Mouse (Mus musculus): ENCODE data around the gene Plpp4. TPM values are rescaled to one million over a fixed set of nuclear protein-coding genes. Genes with fewer than 3 reads are reported as not detected.

The Plpp4 gene
- 4.5 TPM in 2 replicates for polyA plus RNA-seq (2014; fragmentation: Nextera tagmentation; extraction: Ambion mirVana)

DNA sequence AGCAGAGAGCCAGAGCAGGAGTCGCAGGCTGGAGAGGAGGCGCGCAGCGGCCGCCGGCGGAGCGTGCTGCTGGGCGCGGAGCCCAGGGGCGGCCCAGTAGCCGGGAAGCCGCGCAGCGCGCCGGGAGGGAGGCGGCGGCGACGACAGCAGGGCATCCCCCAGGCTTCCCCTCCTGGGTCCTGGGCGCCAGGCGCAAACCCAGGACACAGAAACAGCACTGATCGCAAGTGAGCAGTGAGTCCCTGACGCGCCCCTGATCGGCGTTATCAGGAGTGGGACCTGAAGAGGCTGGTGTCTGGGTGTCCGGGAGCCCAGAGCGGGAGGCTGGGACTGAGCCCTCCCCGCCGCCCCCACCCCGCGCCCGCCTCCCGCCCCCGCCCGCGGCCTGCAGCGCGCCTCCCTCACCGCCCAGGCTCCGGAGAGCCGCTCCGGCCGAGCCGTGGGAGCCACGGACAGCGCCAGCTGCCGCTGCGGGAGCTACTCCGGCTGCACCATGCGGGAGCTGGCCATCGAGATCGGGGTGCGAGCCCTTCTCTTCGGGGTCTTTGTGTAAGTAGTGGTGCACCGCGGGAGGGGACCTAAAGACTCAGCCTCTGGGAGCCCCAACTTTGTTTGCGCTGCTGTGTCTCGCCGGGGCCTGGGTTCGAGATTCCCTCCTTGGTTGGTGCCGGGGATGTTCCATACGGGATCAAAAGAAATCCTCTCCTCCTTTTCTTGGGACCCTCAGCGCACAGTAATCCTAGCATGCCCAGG, at the start of gene Plpp4:
Gene Plpp4, plus strand, starts transcription at position 411 of the 753 bp plus-strand sequence.
- Histone ChIP-seq H3K27ac (ENCODE audit: low read depth, low read length) (no peak within 1 kb of the TSS), H3K27me3 (ENCODE audit: control insufficient read depth, insufficient read depth, low read length) (peaks cover 25% of the 10 kb centered on the region), H3K4me3 (ENCODE audit: low read depth, low read length) (peak within 1 kb of the TSS; percentile 54), H3K9ac (ENCODE audit: low read length) (peak within 1 kb of the TSS; percentile 70), H3K4me2 (peak within 1 kb of the TSS; percentile 87), H3K9me3 (ENCODE audit: control insufficient read depth, low read length) (no peaks in the 10 kb centered on the region), H3K4me1 (ENCODE audit: control insufficient read depth, insufficient read depth, low read length) (peaks cover 6% of the 10 kb centered on the region), H3K36me3 (ENCODE audit: control insufficient read depth, insufficient read depth, low read length) (no peaks in the 10 kb centered on the region)
- under 1% methylated on average over 46 of the region's 66 CpGs for WGBS
- DNase-seq (ENCODE audit: low spot score, missing footprints) (peak; percentile 93), ATAC-seq (ENCODE audit: low FRiP score) (peak; percentile 84)

DNA sequence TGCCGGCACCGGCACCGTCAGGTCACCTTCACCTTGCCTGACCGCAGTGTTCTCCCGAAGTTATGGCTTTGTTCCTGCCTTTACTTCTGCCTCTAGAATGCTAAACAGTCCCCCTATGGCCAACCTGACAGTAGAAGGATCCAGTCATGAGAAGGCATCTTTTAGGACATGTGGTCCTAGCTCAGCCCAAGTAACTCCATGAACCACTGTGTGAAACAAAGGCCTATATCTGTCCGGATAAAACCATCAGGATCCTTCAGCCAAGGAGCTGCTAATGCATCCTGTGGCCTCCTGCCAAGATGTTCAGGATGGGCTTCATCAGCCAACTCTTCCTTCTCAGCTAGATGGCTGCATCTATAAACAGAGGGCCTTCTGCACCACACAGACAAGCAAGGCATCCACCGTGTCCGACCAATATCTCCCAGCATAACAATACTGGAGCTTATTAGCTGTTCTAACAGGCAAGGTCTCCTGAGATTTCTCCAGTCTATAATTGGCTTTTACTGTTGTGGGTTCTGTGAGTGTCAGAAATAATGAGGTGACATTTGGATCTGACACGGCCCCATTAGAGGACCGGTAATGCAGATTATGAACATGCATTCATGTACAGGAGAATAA, 40.8 kb upstream of the Plpp4 start:
- Histone ChIP-seq H3K36me3 (ENCODE audit: control insufficient read depth, insufficient read depth, low read length) (no peaks in the 10 kb centered on the region), H3K4me1 (ENCODE audit: control insufficient read depth, insufficient read depth, low read length) (no peaks in the 10 kb centered on the region), H3K9me3 (ENCODE audit: control insufficient read depth, low read length) (no peaks in the 10 kb centered on the region), H3K27ac (ENCODE audit: low read depth, low read length) (no peak overlapping the region), H3K4me3 (ENCODE audit: low read depth, low read length) (no peak overlapping the region), H3K9ac (ENCODE audit: low read length) (no peak overlapping the region), H3K4me2 (no peak overlapping the region), H3K27me3 (ENCODE audit: control insufficient read depth, insufficient read depth, low read length) (no peaks in the 10 kb centered on the region)
- ATAC-seq (ENCODE audit: low FRiP score) (no peak), DNase-seq (ENCODE audit: low spot score, missing footprints) (no peak)
- WGBS, result 89% methylated on average over 10 of the region's 10 CpGs

DNA sequence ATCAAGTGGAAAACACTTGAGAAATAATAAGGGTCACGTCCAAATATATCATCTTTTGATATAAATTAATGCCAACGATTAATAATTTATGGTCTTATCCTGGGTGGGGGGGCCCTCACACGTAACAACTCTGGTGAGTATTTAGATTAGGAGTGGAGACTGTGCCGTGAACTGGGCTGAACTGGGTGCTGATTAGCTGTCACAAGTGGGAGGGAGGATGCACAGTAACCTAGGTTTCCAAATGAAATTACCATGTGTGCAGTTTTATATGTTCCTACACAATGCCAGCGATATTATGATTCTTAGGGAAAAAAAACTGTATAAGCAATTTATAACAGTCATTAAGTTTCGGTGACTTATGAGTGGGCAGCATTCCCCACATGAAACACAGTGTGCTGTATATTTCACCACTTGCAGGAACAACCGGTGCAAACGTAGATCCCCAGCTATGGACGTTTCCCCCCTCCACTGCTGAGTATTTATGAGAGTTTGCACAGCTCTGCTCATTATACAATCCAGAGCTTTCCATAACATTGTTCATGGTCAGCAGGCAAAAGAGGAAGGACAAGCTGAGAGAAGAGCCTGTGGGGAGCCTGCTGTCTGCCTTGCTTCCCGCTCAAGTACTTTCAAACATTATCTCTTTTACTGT, 40.2 kb upstream of the Plpp4 start:
- WGBS, result 84% methylated on average over 10 of the region's 10 CpGs
- no peak for ATAC-seq (ENCODE audit: low FRiP score)

DNA sequence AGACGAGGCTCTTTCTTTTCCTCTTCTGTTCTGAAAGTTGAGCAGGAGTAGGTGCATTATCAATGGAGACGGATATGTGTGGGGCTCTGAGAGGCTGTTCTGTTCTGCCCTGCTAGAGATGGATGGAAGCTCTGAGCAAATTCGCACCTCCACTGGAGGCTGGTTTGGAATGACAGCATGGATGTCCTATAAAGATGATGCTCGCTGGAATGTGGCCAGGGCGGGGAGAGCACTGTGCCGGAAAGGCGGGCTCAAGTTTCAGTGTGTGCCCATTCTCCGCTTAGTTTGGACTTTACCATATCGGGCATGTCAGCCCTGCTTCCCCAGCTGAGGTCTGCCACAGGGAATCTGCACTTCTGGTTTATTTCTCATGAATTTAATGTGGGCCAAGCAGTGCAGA, 35.9 kb upstream of the Plpp4 start:
- ATAC-seq (ENCODE audit: low FRiP score) (no peak), DNase-seq (ENCODE audit: low spot score, missing footprints) (no peak)
- Histone ChIP-seq H3K36me3 (ENCODE audit: control insufficient read depth, insufficient read depth, low read length) (no peaks in the 10 kb centered on the region), H3K4me3 (ENCODE audit: low read depth, low read length) (no peak overlapping the region), H3K4me2 (no peak overlapping the region), H3K4me1 (ENCODE audit: control insufficient read depth, insufficient read depth, low read length) (no peaks in the 10 kb centered on the region), H3K27ac (ENCODE audit: low read depth, low read length) (no peak overlapping the region), H3K9ac (ENCODE audit: low read length) (no peak overlapping the region), H3K27me3 (ENCODE audit: control insufficient read depth, insufficient read depth, low read length) (no peaks in the 10 kb centered on the region), H3K9me3 (ENCODE audit: control insufficient read depth, low read length) (no peaks in the 10 kb centered on the region)
- 83% methylated on average over 9 of the region's 9 CpGs for WGBS

More for the DNA sequence above, 40.2 kb upstream of the Plpp4 start:
- H3K27ac ChIP-seq (ENCODE audit: low read depth, low read length), result no peak overlapping the region
- DNase-seq (ENCODE audit: low spot score, missing footprints), result no peak
- H3K4me3 ChIP-seq (ENCODE audit: low read depth, low read length), result no peak overlapping the region
- H3K9ac ChIP-seq (ENCODE audit: low read length), result no peak overlapping the region
- no peaks in the 10 kb centered on the region for H3K36me3 ChIP-seq (ENCODE audit: control insufficient read depth, insufficient read depth, low read length)
- no peaks in the 10 kb centered on the region for H3K4me1 ChIP-seq (ENCODE audit: control insufficient read depth, insufficient read depth, low read length)
- H3K4me2 ChIP-seq, result no peak overlapping the region
- H3K9me3 ChIP-seq (ENCODE audit: control insufficient read depth, low read length), result no peaks in the 10 kb centered on the region
- H3K27me3 ChIP-seq (ENCODE audit: control insufficient read depth, insufficient read depth, low read length), result no peaks in the 10 kb centered on the region

DNA sequence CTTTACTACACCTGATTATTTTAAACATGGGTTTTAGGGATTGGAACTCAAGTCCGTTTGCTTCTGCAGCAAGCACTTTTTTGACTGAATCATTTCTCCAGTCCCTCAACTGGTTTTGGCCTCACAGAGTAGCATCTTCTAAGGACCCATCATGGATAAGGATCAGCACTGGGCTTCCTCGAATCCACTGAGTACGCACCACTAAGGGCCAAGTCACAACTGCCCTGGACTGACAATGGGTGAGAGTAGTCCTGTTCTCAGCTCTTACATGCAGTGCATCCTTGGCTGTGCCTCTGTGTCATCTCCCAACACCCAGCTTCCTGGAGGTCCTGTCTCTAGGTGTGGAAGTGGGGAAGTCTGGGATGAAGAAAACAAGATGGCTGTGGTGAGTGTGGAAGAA, 35.2 kb upstream of the Plpp4 start:
- WGBS, result 95% methylated on average over 3 of the region's 3 CpGs

DNA sequence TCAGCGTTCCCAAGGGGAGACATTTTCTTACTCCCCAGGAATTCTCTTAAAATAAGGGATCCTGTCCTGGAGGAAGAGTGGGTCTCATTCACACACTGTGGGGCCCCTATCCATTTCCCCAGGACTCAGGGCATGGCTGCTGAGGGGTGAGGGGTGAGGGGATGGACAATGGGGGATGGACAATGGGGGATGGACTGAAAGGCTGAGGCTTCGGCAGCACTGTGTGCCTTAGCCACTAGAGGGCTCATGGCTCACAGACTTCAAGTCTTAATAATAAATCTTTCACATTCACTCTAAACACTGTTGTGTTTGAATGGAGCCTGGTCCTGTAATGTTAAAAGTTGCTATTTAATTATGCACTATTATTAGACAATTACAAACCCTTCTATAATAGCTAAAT, 21.4 kb upstream of the Plpp4 start:
- 54% methylated on average over 2 of the region's 2 CpGs for WGBS
- no peaks in the 10 kb centered on the region for H3K9me3 ChIP-seq (ENCODE audit: control insufficient read depth, low read length)
- peak; percentile 55 for ATAC-seq (ENCODE audit: low FRiP score)

More for the DNA sequence above, 35.2 kb upstream of the Plpp4 start:
- Histone ChIP-seq H3K4me1 (ENCODE audit: control insufficient read depth, insufficient read depth, low read length) (no peaks in the 10 kb centered on the region), H3K27me3 (ENCODE audit: control insufficient read depth, insufficient read depth, low read length) (no peaks in the 10 kb centered on the region), H3K4me3 (ENCODE audit: low read depth, low read length) (no peak overlapping the region), H3K4me2 (no peak overlapping the region), H3K27ac (ENCODE audit: low read depth, low read length) (no peak overlapping the region), H3K9me3 (ENCODE audit: control insufficient read depth, low read length) (no peaks in the 10 kb centered on the region), H3K9ac (ENCODE audit: low read length) (no peak overlapping the region), H3K36me3 (ENCODE audit: control insufficient read depth, insufficient read depth, low read length) (no peaks in the 10 kb centered on the region)
- no peak for ATAC-seq (ENCODE audit: low FRiP score)
- no peak for DNase-seq (ENCODE audit: low spot score, missing footprints)

DNA sequence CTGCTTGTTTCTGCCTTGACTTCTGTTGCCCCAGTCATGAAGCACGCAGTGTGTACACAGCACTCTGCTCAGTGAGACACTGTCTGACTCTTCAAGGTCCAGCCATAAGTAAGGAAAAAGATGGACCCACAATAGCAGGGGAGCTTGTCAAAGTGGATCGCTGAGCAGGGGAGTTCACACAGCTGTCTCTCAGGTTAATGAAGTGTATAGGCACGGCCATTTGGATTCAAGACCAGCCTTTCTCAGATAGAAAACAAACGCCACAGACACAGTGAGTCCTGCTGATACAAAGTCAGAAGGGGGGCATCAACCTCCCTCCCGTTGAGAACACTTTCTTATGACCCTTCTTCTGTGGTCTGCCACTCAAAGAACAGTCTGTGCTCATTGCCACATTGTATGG, 20.8 kb upstream of the Plpp4 start:
- DNase-seq (ENCODE audit: low spot score, missing footprints), result peak; percentile 77
- 65% methylated on average over 5 of the region's 5 CpGs for WGBS

More for the DNA sequence above, 21.4 kb upstream of the Plpp4 start:
- no peak overlapping the region for H3K4me3 ChIP-seq (ENCODE audit: low read depth, low read length)
- no peaks in the 10 kb centered on the region for H3K36me3 ChIP-seq (ENCODE audit: control insufficient read depth, insufficient read depth, low read length)
- DNase-seq (ENCODE audit: low spot score, missing footprints), result peak; percentile 91
- no peaks in the 10 kb centered on the region for H3K27me3 ChIP-seq (ENCODE audit: control insufficient read depth, insufficient read depth, low read length)
- no peak overlapping the region for H3K4me2 ChIP-seq
- H3K27ac ChIP-seq (ENCODE audit: low read depth, low read length), result no peak overlapping the region
- no peak overlapping the region for H3K9ac ChIP-seq (ENCODE audit: low read length)
- no peaks in the 10 kb centered on the region for H3K4me1 ChIP-seq (ENCODE audit: control insufficient read depth, insufficient read depth, low read length)

DNA sequence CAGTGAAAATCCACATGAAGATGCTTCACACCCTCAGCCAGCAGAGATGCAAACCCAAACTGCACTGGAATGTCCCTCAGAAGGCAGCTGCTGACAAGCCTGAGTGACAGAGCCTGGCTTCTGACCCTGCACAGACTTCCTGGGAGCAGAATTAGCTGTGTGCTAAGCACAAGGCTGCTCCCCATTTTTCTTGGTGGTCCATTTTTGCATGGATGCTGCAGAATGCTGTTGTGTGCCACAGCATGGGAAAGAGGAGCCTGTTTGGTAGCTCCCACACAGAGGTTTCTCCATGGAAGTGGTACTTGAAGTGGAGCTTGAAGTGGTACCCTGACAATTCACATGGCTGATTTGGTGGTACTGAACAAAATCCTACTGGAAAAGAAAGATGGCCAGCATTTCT, 5.8 kb upstream of the Plpp4 start:
- H3K27ac ChIP-seq (ENCODE audit: low read depth, low read length), result no peak overlapping the region
- H3K4me1 ChIP-seq (ENCODE audit: control insufficient read depth, insufficient read depth, low read length), result no peaks in the 10 kb centered on the region
- H3K9me3 ChIP-seq (ENCODE audit: control insufficient read depth, low read length), result no peaks in the 10 kb centered on the region
- DNase-seq (ENCODE audit: low spot score, missing footprints), result peak; percentile 45
- no peak for ATAC-seq (ENCODE audit: low FRiP score)
- H3K4me3 ChIP-seq (ENCODE audit: low read depth, low read length), result no peak overlapping the region
- peaks cover 10% of the 10 kb centered on the region for H3K27me3 ChIP-seq (ENCODE audit: control insufficient read depth, insufficient read depth, low read length)
- H3K9ac ChIP-seq (ENCODE audit: low read length), result no peak overlapping the region
- no peaks in the 10 kb centered on the region for H3K36me3 ChIP-seq (ENCODE audit: control insufficient read depth, insufficient read depth, low read length)
- no peak overlapping the region for H3K4me2 ChIP-seq

More for the DNA sequence above, 20.8 kb upstream of the Plpp4 start:
- no peaks in the 10 kb centered on the region for H3K36me3 ChIP-seq (ENCODE audit: control insufficient read depth, insufficient read depth, low read length)
- H3K4me3 ChIP-seq (ENCODE audit: low read depth, low read length), result no peak overlapping the region
- no peak for ATAC-seq (ENCODE audit: low FRiP score)
- H3K9me3 ChIP-seq (ENCODE audit: control insufficient read depth, low read length), result no peaks in the 10 kb centered on the region
- no peak overlapping the region for H3K9ac ChIP-seq (ENCODE audit: low read length)
- H3K4me1 ChIP-seq (ENCODE audit: control insufficient read depth, insufficient read depth, low read length), result no peaks in the 10 kb centered on the region
- no peak overlapping the region for H3K27ac ChIP-seq (ENCODE audit: low read depth, low read length)
- no peak overlapping the region for H3K4me2 ChIP-seq
- no peaks in the 10 kb centered on the region for H3K27me3 ChIP-seq (ENCODE audit: control insufficient read depth, insufficient read depth, low read length)

DNA sequence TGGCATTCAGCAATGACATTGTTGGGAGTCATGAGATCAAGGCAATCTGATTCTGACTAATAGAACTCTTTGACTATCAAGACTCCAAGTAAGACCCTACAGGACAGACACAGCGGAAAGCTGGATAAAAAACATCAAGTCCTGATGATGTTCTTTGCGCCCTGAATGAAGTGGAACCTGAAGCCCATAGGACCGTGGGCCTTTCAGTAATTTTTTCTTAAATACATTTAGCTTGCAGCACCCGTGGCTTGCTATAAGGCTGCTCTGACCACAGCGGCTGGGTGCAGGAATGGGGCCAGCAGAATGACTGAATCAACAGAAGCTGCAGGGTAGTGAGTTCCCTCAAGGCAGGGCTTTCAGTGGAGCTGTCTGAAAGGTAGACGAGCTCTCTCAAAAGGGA, 3.4 kb upstream of the Plpp4 start:
- Histone ChIP-seq H3K27me3 (ENCODE audit: control insufficient read depth, insufficient read depth, low read length) (peaks cover 25% of the 10 kb centered on the region), H3K27ac (ENCODE audit: low read depth, low read length) (no peak overlapping the region), H3K4me3 (ENCODE audit: low read depth, low read length) (no peak overlapping the region), H3K36me3 (ENCODE audit: control insufficient read depth, insufficient read depth, low read length) (no peaks in the 10 kb centered on the region), H3K4me1 (ENCODE audit: control insufficient read depth, insufficient read depth, low read length) (peaks cover 5% of the 10 kb centered on the region), H3K9ac (ENCODE audit: low read length) (no peak overlapping the region), H3K9me3 (ENCODE audit: control insufficient read depth, low read length) (no peaks in the 10 kb centered on the region), H3K4me2 (no peak overlapping the region)
- WGBS, result 86% methylated on average over 6 of the region's 6 CpGs
- peak; percentile 28 for DNase-seq (ENCODE audit: low spot score, missing footprints)
- no peak for ATAC-seq (ENCODE audit: low FRiP score)
